Mouse (Mus musculus) liver, postnatal 0 days (tissue): Measurements from ENCODE around the gene H2-Ob.

Experiments
- CTCF ChIP-seq: sonication (generic); IDR thresholded peaks from 2 replicates; pipeline ENCODE4 v1.5.1; 2016; ENCODE audit warnings: antibody characterized with exemption, low read depth
- EP300 ChIP-seq: IDR thresholded peaks from 2 replicates; pipeline ENCODE4 v1.6.1; 2016; ENCODE audit warnings: antibody characterized with exemption, low read depth, mild to moderate bottlenecking

- TF ChIP-seq CTCF: no peak
- no peak for TF ChIP-seq EP300
Measured at GRCm38 (mm10) chr17:34208421-34208820, 30.3 kb upstream of the H2-Ob start.
